Mouse (Mus musculus): ENCODE results near the gene Chad. TPM values are rescaled to one million over a fixed set of nuclear protein-coding genes. Genes with fewer than 3 reads are reported as not detected.

The Chad gene
- polyA plus RNA-seq, 1 experiment from 2014 or later = 0.17 TPM

Other genes with a start within 250 kb of the Chad start
- gene Luc7l3, start 243.1 kb upstream of the Chad start, polyA plus RNA-seq (2014; fragmentation: Nextera tagmentation; extraction: Ambion mirVana) = 89.6 and 104 TPM in 2 replicates
- 10.2 and 10.3 TPM in 2 replicates for gene Ankrd40, start 237.0 kb upstream of the Chad start, polyA plus RNA-seq (2014; fragmentation: Nextera tagmentation; extraction: Ambion mirVana)
- 0.27 and 1.7 TPM in 2 replicates for gene Abcc3, start 172.1 kb upstream of the Chad start, polyA plus RNA-seq (2014; fragmentation: Nextera tagmentation; extraction: Ambion mirVana)
- gene Cacna1g, start 90.8 kb upstream of the Chad start, polyA plus RNA-seq (2014; fragmentation: Nextera tagmentation; extraction: Ambion mirVana) = 7.0 and 7.1 TPM in 2 replicates
- 0.43 and 0.67 TPM in 2 replicates for gene Spata20, start 78.9 kb upstream of the Chad start, polyA plus RNA-seq (2014; fragmentation: Nextera tagmentation; extraction: Ambion mirVana)
- 0.30 and 0.41 TPM in 2 replicates for gene Epn3, start 65.1 kb upstream of the Chad start, polyA plus RNA-seq (2014; fragmentation: Nextera tagmentation; extraction: Ambion mirVana)
- 1.8 and 2.1 TPM in 2 replicates for gene Mycbpap, start 43.3 kb upstream of the Chad start, polyA plus RNA-seq (2014; fragmentation: Nextera tagmentation; extraction: Ambion mirVana)
- gene Rsad1, start 15.8 kb upstream of the Chad start, polyA plus RNA-seq (2014; fragmentation: Nextera tagmentation; extraction: Ambion mirVana) = 3.9 and 4.1 TPM in 2 replicates
- 2.1 and 2.3 TPM in 2 replicates for gene Acsf2, start 36.8 kb downstream of the Chad start, polyA plus RNA-seq (2014; fragmentation: Nextera tagmentation; extraction: Ambion mirVana)
- 120 and 137 TPM in 2 replicates for gene Lrrc59, start 64.7 kb downstream of the Chad start, polyA plus RNA-seq (2014; fragmentation: Nextera tagmentation; extraction: Ambion mirVana)
- gene Mrpl27, start 88.7 kb downstream of the Chad start, polyA plus RNA-seq (2014; fragmentation: Nextera tagmentation; extraction: Ambion mirVana) = 100 and 111 TPM in 2 replicates
- gene Eme1, start 88.9 kb downstream of the Chad start, polyA plus RNA-seq (2014; fragmentation: Nextera tagmentation; extraction: Ambion mirVana) = 11.3 and 13.6 TPM in 2 replicates
- gene Xylt2, start 112.5 kb downstream of the Chad start, polyA plus RNA-seq (2014; fragmentation: Nextera tagmentation; extraction: Ambion mirVana) = 6.9 and 8.2 TPM in 2 replicates
- not detected in 2 replicates for gene Gm11541, start 139.5 kb downstream of the Chad start, polyA plus RNA-seq (2014; fragmentation: Nextera tagmentation; extraction: Ambion mirVana)
- not detected in 2 replicates for gene Cdc34b, start 176.7 kb downstream of the Chad start, polyA plus RNA-seq (2014; fragmentation: Nextera tagmentation; extraction: Ambion mirVana)
- not detected in 2 replicates for gene Tmem92, start 217.7 kb downstream of the Chad start, polyA plus RNA-seq (2014; fragmentation: Nextera tagmentation; extraction: Ambion mirVana)